Mouse (Mus musculus) heart, adult 9 months (tissue): ENCODE results near the gene Krt13.

Experiments
- DNase-seq, 2 experiments: peaks; one replicate each; pipeline ENCODE4 v3.0.0; 2022; ENCODE audit warnings: low spot score in 2 of 2

Krt13 gene

GRCm38 (mm10) chr11:100112935-100113741 lies 8.2 kb downstream of the Krt13 start:
- DNase-seq = no peak

- DNase-seq = no peak
These were observed 15.7 kb downstream of the Krt13 start, which contains the start of gene Krt36 for GRCm38 (mm10) chr11:100105576-100106122. Gene Krt36, minus strand, starts transcription at chr11:100105626.

GRCm38 (mm10) chr11:100102693-100103429 lies 18.5 kb downstream of the Krt13 start:
- no peak for DNase-seq

GRCm38 (mm10) chr11:100100391-100100790 lies 21.0 kb downstream of the Krt13 start:
- DNase-seq = no peak

- no peak for DNase-seq
These were observed 23.5 kb downstream of the Krt13 start for GRCm38 (mm10) chr11:100097819-100098218.

- no peak for DNase-seq
These were observed 25.2 kb downstream of the Krt13 start, which contains the start of gene Krt35 for GRCm38 (mm10) chr11:100096141-100096540. Gene Krt35, minus strand, starts transcription at chr11:100096241.

GRCm38 (mm10) chr11:100088378-100089025 lies 32.9 kb downstream of the Krt13 start:
- DNase-seq = no peak

- DNase-seq = no peak
These were observed 33.5 kb downstream of the Krt13 start, which contains the start of gene Krt32 for GRCm38 (mm10) chr11:100087861-100088260. Gene Krt32, minus strand, starts transcription at chr11:100088226.

- DNase-seq = no peak
These were observed 47.5 kb downstream of the Krt13 start for GRCm38 (mm10) chr11:100073873-100074272.
